Mouse (Mus musculus) monocyte, adult 5-6 weeks (primary cell): Measurements from ENCODE around the gene Relt. TPM values are rescaled to one million over a fixed set of nuclear protein-coding genes. Genes with fewer than 3 reads are reported as not detected.

Source experiments
- ATAC-seq: fragments of 153-309, 156-312 bp; replicated peaks from 2 replicates; pipeline ENCODE4 v1.8.0; 2017; ENCODE audit warnings: mild to moderate bottlenecking; ENCODE audit not compliant: low TSS enrichment, insufficient number of reproducible peaks, severe bottlenecking, poor library complexity, low FRiP score
- total RNA-seq: library from RNA; stranded (forward); fragments of 200-1000, 200-491, 200-594 nt; gene quantifications from 3 replicates; pipeline ENCODE4 v1.2.3, GENCODE M21; 2017

Relt gene
- total RNA-seq, 1 experiment from 2014 or later = 26.4 TPM

- peak; percentile 51; the same call in 1 of the 2 replicates for ATAC-seq
These were observed 16.3 kb upstream of the Relt start for GRCm38 (mm10) chr7:100879595-100879994.

DNA sequence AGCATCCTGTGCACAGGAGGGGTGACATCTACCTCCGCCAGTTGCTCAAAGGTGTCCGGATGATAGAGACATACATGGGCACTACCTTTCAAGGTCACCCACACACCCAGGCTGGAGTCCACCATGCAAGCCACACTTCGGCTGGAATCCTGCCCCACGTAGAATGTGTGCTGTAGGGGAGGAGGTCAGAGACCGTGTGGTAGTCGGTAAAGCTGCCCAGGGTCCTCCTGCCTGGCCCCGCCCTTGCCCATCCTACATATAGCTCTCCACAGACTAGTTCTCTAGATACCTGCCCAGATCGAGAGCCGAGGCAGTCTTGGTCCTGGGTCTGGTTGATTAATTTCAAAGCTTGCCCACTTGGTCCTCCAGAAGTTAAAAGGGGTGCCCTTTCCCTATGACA is 13.5 kb upstream of the Relt start:
- no peak for ATAC-seq

- no peak for ATAC-seq
These were observed 13.0 kb upstream of the Relt start for GRCm38 (mm10) chr7:100876293-100876692.

GRCm38 (mm10) chr7:100875822-100876221 is 12.6 kb upstream of the Relt start:
- ATAC-seq = no peak

DNA sequence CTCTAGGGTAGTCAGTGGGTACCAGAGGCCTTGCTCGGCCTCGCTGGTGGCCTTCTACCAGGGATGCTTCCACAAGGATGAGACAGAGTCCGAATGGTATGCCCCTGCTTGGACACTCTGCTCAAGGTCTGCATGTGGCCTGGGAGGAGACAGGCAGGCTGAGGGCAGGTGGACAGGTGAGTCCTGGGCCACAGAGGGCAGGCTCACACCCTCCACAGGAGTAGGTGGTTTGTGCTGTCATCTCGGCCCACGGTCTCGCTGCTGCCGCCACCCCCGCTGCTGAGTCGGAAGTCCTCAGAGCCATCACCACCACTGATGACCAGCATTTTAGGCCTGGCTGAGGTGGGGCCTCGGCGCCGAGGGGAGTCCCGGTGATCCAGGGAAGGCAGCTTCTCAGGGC is 10.0 kb upstream of the Relt start:
- no peak for ATAC-seq

GRCm38 (mm10) chr7:100871892-100872291 is 8.6 kb upstream of the Relt start:
- ATAC-seq = no peak

- ATAC-seq = no peak
These were observed 8.1 kb upstream of the Relt start for GRCm38 (mm10) chr7:100871355-100871754.

DNA sequence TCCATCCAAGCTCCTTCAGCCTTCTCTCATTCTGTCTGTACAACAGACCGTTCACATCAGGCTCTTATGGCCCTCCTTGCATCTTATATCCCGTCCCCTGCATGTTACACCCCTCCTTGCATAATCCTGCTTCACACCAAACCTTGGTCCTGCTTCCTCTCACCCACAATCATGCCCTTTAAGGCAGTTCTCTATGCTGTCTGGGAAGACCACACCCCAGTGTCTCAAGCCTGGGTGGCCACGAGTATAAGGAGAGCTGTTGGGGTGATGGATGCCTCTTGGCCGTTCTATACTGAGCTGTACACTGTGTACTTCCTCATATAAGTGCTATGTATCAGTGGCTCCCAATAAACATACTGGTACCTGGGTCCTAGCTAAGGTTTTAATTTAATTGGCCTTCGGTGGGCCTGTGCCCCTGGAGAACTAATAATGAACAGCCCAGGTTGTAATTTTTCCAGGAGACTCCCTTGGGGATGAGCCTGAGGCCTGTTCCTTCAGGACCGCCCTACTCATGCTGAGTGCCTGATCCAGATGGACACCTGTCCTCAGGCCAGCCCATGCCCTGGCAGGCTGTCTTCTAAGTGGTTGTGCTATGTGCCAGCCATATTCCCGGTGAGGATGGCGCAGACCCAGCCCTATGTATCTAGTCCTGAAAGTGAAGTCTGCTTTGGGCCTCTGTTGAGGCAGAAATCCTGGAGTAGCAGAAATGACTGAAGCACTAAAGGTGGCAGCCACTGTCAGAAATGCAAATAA is 6.8 kb upstream of the Relt start:
- peak; percentile 76 for ATAC-seq

DNA sequence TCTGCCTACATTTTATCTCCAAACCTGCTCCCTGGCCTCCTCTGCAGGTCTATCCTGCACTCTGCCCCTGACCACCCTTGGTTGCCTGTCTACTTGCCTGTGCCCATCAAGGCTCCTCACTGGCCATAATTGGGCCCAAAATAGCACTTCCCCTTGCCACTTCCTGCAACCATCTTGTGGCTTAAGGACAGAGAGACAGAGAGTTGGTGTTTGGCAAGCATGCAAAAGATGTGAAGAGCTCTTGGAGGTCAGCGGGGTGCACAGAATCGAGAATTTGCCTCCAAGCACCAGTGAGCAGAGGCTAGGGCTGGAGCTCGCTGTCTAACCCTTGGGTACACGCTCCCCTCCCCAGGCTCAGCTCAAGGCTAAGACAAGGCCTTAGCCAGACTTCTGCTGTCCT is 5.3 kb upstream of the Relt start:
- ATAC-seq = peak; percentile 70

DNA sequence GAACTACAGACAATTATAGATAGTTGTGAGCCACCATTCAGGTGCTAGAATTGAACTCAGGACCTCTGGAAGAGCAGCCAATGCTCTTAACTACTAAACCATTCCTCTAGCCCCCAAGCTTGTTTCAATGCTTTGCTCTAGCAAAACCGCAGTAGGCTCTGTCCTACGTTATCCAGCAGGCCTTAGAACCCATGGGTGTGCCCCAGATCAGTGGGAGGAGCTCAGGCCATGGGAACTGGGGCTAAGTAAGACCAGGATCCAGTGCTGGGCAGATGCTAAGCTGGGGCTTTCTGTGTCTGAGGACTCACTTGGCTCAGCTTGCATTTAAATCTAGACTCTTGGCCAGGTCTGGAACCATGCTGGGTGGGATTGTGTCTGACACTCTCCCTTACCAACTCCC is 4.3 kb upstream of the Relt start:
- ATAC-seq = no peak

DNA sequence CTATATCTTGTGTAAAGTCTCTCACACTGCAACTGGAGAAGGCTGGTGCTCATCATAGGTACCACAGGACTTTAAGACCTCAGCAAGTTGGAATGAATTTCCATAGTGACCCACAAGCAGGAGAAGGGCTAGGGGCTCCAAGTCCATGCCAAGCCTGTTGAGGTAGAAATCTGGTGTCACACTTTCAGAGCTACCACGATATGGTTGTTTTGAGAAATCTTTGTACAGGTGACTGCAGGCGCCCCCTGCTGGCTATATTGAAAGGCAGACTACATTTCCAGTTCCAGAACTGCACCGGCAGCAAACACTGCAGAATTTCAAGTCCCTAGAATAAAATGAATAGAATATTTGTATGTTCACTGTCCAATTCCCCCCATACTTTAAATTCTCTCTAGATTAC is 3.4 kb upstream of the Relt start:
- ATAC-seq = no peak

GRCm38 (mm10) chr7:100862353-100862752 is 893 bp downstream of the Relt start:
- no peak for ATAC-seq

GRCm38 (mm10) chr7:100861209-100861608 is 2.0 kb downstream of the Relt start:
- no peak for ATAC-seq

- no peak for ATAC-seq
These were observed 2.8 kb downstream of the Relt start for GRCm38 (mm10) chr7:100860450-100860849.

DNA sequence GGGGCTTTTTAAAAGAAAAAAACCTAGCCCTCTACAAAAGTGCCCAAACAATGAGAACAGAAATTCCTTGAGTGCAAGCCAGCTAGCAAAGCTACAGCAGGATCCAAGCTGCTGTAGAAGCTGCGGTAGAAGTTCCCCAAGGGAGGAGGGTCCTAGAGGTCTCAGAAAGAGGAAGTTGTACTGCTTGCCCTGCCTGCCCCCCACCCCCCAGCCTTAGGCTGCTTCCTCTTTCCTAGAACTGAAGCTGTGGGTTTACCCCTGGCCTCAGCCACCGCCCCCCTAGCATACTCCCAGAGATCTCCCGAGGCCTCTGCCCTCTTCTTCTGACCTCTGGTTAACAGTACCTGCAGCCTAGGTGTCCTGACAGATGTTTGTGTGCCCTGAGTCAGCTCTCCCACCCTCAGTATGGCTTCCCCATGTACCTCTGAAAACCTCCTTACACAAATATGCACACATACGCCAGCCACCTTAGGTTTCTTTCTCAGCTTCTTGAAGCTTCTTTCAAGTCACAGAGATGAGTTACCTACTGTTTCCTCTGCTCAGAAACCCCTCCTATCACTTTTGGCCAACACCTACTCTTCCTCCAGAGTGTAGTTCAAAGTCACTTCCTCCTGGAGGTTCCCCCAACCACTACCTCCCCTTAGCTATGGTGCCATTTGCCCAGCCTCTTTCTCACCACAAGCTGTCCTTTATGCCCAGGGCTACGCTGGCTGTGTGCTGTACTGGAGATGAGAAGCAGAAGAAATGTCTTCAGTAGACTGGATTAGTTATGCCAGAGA is 7.3 kb downstream of the Relt start:
- peak; percentile 73 for ATAC-seq

- no peak for ATAC-seq
These were observed 7.9 kb downstream of the Relt start for GRCm38 (mm10) chr7:100855300-100855699.

DNA sequence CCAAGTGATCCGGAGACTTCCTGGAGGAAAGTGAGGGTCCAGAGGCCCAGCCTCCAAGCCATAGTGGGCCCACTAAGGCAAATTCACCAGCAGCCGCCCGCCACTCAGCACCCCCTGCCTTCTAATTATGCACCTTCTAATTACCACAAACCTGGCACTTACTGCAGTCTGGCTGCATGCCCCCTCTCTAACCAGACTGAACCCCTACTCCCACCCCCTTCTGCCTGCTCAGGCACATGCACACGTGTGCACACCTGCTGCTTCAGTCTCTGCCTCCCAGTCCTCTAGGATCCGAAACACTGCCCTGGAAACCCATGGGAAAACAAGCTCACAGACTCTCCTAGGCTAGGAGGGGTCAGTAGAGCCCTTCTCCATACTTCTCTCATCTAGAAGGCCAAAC is 8.4 kb downstream of the Relt start:
- ATAC-seq = no peak

DNA sequence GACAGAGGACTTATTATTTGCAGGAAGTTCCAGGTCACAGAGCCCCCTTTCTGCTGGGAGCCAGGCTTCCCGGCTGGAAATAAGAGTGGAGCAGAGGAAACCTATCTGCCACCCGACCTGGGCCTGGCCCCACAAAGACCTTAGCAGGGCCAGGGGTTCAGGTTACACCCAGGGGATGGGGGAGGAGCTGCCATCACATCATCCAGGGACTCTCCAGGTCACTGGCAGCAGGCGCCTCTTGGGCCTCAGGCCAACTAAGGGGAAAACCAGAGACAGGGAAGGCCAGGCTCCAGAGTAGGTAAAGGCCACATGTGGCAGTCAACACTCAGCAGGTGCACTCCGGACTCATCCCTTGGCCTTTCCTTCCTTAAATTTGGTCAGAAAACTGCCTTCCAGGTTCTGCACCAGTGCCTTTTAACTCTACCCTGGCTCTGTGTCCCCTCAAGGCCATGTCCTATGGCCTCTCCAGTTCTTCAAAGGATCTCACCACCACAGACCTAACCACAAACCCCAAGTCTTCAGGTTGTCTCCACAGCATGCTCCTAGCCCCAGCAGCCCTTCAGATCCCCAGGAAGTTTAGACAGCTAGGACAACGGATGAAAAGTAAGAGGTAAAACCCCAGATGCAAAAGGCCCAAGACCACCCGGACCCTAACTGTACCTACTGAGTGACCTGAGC is 9.0 kb downstream of the Relt start:
- ATAC-seq = no peak

DNA sequence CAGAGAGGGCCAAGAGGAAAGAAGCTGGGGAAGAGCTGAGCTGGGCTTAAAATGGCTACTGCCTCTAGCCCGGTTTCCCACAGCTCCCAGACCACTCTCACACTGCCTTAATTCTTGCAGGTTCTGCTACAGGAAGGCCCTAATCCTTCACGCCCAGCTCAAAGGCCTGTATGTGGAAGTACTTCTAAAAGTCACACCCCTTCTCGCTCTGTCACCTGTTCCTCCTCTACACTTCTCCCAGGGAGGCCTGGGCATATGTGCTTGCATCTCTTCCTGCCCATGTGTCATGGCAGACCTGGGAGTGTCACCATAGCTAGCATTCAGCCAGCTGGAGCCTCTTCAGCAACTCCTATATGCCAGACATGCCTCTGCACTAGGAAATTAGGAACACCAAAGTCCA is 9.8 kb downstream of the Relt start:
- 0 out of 2 replicates have a peak, but pooled peaks have one; percentile 12 for ATAC-seq
